ENCODE assay signal across 31 mouse cellular contexts in genomic region chr9:46227064-46227614, GRCm38 (mm10). TPM values are rescaled to one million over a fixed set of nuclear protein-coding genes. Genes with fewer than 3 reads are reported as not detected.
DNase-seq lines count a peak whose midpoint lies in the region; ATAC-seq and TF ChIP-seq lines count a peak whose summit lies in the region.
"Had no signal": no experiment of that assay in that cellular context is flagged by ENCODE, and none has a peak within 500 bp of the region (broad histone marks: within the 10 kb centered on the region; RNA-seq: fewer than 3 reads in every experiment).

No protein-coding gene starts in this region.

- ATAC-seq in liver, embryonic 12.5 days: no peak
- peak; percentile 57 for ATAC-seq in intestine, embryonic 16.5 days
- no peak for ATAC-seq in lung, postnatal 0 days
- ATAC-seq: CD4-positive, CD25-positive, alpha-beta regulatory T cell, adult 4 months; forebrain, embryonic 14.5 days had no signal

- peak; percentile 68 for DNase-seq in liver, adult 2 months (ENCODE audit: extremely low read depth, low read depth, low spot score)
- DNase-seq in MEL (ENCODE audit: low read depth, low spot score): peak; percentile 46
- DNase-seq in lung, postnatal 0 days (ENCODE audit: low spot score): no peak
- DNase-seq in spleen, postnatal 36 days (ENCODE audit: low spot score in 2 of 2): no peak
- DNase-seq in gastrocnemius, postnatal 4 days (ENCODE audit: low spot score in 2 of 2): no peak
- DNase-seq: adrenal gland, adult 2 months; adrenal gland, postnatal 10 days; adrenal gland, postnatal 25 days; B cell, adult 2 months; cerebellum, adult 11 months; cerebellum, adult 18-20 months; cerebellum, adult 8-10 months; cerebellum, adult 9-11 months; cerebellum, postnatal 14 days; cerebellum, postnatal 36 days; embryo, embryonic 11 days had no signal

- no peaks in the 10 kb centered on the region for H3K27me3 ChIP-seq in liver, adult 2 months (ENCODE audit: control insufficient read depth, insufficient read depth, low read length)
- H3K27me3 ChIP-seq in liver, embryonic 12.5 days (replicated peaks): peaks cover 21% of the 10 kb centered on the region
- H3K27me3 ChIP-seq in MEL (ENCODE audit: control insufficient read depth in 1 of 2, insufficient read depth in 2 of 2, low read length in 2 of 2): no peaks in the 10 kb centered on the region
- H3K27me3 ChIP-seq in intestine, embryonic 16.5 days (replicated peaks; ENCODE audit: control insufficient read depth, insufficient read depth, low read length): no peaks in the 10 kb centered on the region
- no peaks in the 10 kb centered on the region for H3K27me3 ChIP-seq in small intestine, adult 2 months (ENCODE audit: control insufficient read depth, insufficient read depth, low read length)
- H3K27me3 ChIP-seq in lung, postnatal 0 days (replicated peaks; ENCODE audit: insufficient read depth, low read length): 0 out of 2 replicates have a peak, but pooled peaks cover 4% of the 10 kb centered on the region
- H3K27me3 ChIP-seq: embryonic facial prominence, embryonic 15.5 days had no signal

- TF ChIP-seq EP300 in MEL (IDR thresholded peaks at IDR 0.05; ENCODE audit: low read depth in 1 of 2, low read length in 2 of 2): peak; percentile 18 to 61; a peak in 3 of 4 replicates
- no peak for TF ChIP-seq EP300 in lung, postnatal 0 days (IDR thresholded peaks at IDR 0.05)

- H3K27ac ChIP-seq in liver, adult 2 months (replicated peaks; ENCODE audit: insufficient read depth, low read depth, low read length): peak overlapping the region; percentile 91
- H3K27ac ChIP-seq in liver, embryonic 12.5 days: no peak overlapping the region
- no peak overlapping the region for H3K27ac ChIP-seq in MEL (ENCODE audit: control insufficient read depth, low read depth, low read length)
- peak overlapping the region; percentile 83 for H3K27ac ChIP-seq in intestine, embryonic 16.5 days (ENCODE audit: low read length)
- peak overlapping the region; percentile 99 for H3K27ac ChIP-seq in small intestine, adult 2 months (ENCODE audit: insufficient read depth, low read depth, low read length)
- H3K27ac ChIP-seq in lung, postnatal 0 days (ENCODE audit: low read length): no peak overlapping the region
- H3K27ac ChIP-seq: embryonic facial prominence, embryonic 13.5 days; embryonic facial prominence, embryonic 15.5 days; forebrain, embryonic 10.5 days; forebrain, embryonic 12.5 days had no signal

- no peak overlapping the region for H3K4me2 ChIP-seq in liver, embryonic 12.5 days
- no peak overlapping the region for H3K4me2 ChIP-seq in intestine, embryonic 16.5 days (ENCODE audit: low read depth, low read length)
- no peak overlapping the region for H3K4me2 ChIP-seq in lung, postnatal 0 days (replicated peaks; ENCODE audit: low read depth, low read length)
- H3K4me2 ChIP-seq: embryonic facial prominence, embryonic 13.5 days; embryonic facial prominence, embryonic 15.5 days; forebrain, embryonic 12.5 days had no signal

- 0 out of 2 replicates have a peak, but pooled peaks have one; percentile 0 for TF ChIP-seq POLR2A in liver, adult 2 months (IDR thresholded peaks at IDR 0.05; ENCODE audit: extremely low read depth, insufficient read depth, low read length)
- TF ChIP-seq POLR2A in MEL (IDR thresholded peaks at IDR 0.05; ENCODE audit: control insufficient read depth in 1 of 2, insufficient read depth in 1 of 2, low read depth in 1 of 2, low read length in 2 of 2, poor library complexity in 1 of 2): no peak
- TF ChIP-seq POLR2A in small intestine, adult 2 months (IDR thresholded peaks at IDR 0.05; ENCODE audit: low read depth, low read length): no peak

- no peak for TF ChIP-seq CTCF in liver, adult 2 months (IDR thresholded peaks at IDR 0.05; ENCODE audit: low read depth, low read length)
- no peak for TF ChIP-seq CTCF in MEL (IDR thresholded peaks at IDR 0.05 in 2 of 3, conservative IDR thresholded peaks at IDR 0.05 in 1 of 3; ENCODE audit: control insufficient read depth in 1 of 3, insufficient read depth in 1 of 3, low read depth in 2 of 3, low read length in 3 of 3, poor library complexity in 1 of 3, severe bottlenecking in 1 of 3)
- no peak for TF ChIP-seq CTCF in small intestine, adult 2 months (IDR thresholded peaks at IDR 0.05; ENCODE audit: extremely low read depth, insufficient read length, insufficient replicate concordance, low read depth, low read length)
- no peak for TF ChIP-seq CTCF in lung, postnatal 0 days (IDR thresholded peaks at IDR 0.05)

- H3K79me2 ChIP-seq in liver, adult 2 months (ENCODE audit: control insufficient read depth, insufficient read depth, low read length): no peaks in the 10 kb centered on the region
- no peaks in the 10 kb centered on the region; the same call in 1 of the 2 replicates for H3K79me2 ChIP-seq in MEL (ENCODE audit: control insufficient read depth, insufficient read depth, low read length, poor library complexity)

- peaks cover under 1% of the 10 kb centered on the region; the same call in 1 of the 2 replicates for H3K36me3 ChIP-seq in liver, adult 2 months (ENCODE audit: control insufficient read depth, insufficient read depth, low read length)
- H3K36me3 ChIP-seq in liver, embryonic 12.5 days: peaks cover 7% of the 10 kb centered on the region
- peaks cover 0 to 24% of the 10 kb centered on the region in 2 experiments; a peak in 3 of 4 replicates for H3K36me3 ChIP-seq in MEL (ENCODE audit: control insufficient read depth in 1 of 2, insufficient read depth in 2 of 2, low read length in 2 of 2)
- no peaks in the 10 kb centered on the region for H3K36me3 ChIP-seq in intestine, embryonic 16.5 days (ENCODE audit: control insufficient read depth, insufficient read depth, low read length)
- H3K36me3 ChIP-seq in small intestine, adult 2 months (ENCODE audit: control insufficient read depth, insufficient read depth, low read length): peaks cover 25% of the 10 kb centered on the region
- peaks cover 7% of the 10 kb centered on the region for H3K36me3 ChIP-seq in lung, postnatal 0 days (ENCODE audit: insufficient read depth, low read length)

- no peak overlapping the region for H3K4me3 ChIP-seq in liver, adult 2 months (ENCODE audit: insufficient read depth, low read depth, low read length)
- no peak overlapping the region for H3K4me3 ChIP-seq in liver, embryonic 12.5 days
- H3K4me3 ChIP-seq in MEL (ENCODE audit: control insufficient read depth in 1 of 2, insufficient read depth in 1 of 2, low read depth in 2 of 2, low read length in 2 of 2): no peak overlapping the region
- no peak overlapping the region for H3K4me3 ChIP-seq in intestine, embryonic 16.5 days (ENCODE audit: low read length)
- H3K4me3 ChIP-seq in small intestine, adult 2 months (ENCODE audit: low read depth, low read length): no peak overlapping the region
- H3K4me3 ChIP-seq in lung, postnatal 0 days (ENCODE audit: low read depth, low read length): no peak overlapping the region
- H3K4me3 ChIP-seq: embryonic facial prominence, embryonic 13.5 days; embryonic facial prominence, embryonic 15.5 days; erythroblast, embryonic 14.5 days; forebrain, embryonic 10.5 days; forebrain, embryonic 12.5 days had no signal

- WGBS in liver, adult 2 months: 28% methylated on average over 3 of the region's 3 CpGs
- 59% methylated on average over 3 of the region's 3 CpGs for WGBS in liver, embryonic 12.5 days (ENCODE audit: insufficient replicate concordance)
- WGBS in intestine, embryonic 16.5 days: 65% methylated on average over 3 of the region's 3 CpGs
- 30% methylated on average over 3 of the region's 3 CpGs for WGBS in small intestine, adult 2 months
- 87% methylated on average over 3 of the region's 3 CpGs for WGBS in lung, postnatal 0 days

- peaks cover 34% of the 10 kb centered on the region for H3K4me1 ChIP-seq in liver, adult 2 months (ENCODE audit: control insufficient read depth, insufficient read depth, low read length)
- H3K4me1 ChIP-seq in liver, embryonic 12.5 days: peaks cover 49% of the 10 kb centered on the region
- peaks cover 13 to 34% of the 10 kb centered on the region in 2 experiments for H3K4me1 ChIP-seq in MEL (ENCODE audit: control insufficient read depth in 1 of 2, insufficient read depth in 2 of 2, low read length in 2 of 2)
- H3K4me1 ChIP-seq in intestine, embryonic 16.5 days (ENCODE audit: control insufficient read depth, insufficient read depth, low read length): peaks cover 17% of the 10 kb centered on the region
- peaks cover 41% of the 10 kb centered on the region for H3K4me1 ChIP-seq in small intestine, adult 2 months (ENCODE audit: control insufficient read depth, insufficient read depth, insufficient read length, low read length)
- H3K4me1 ChIP-seq in lung, postnatal 0 days (ENCODE audit: insufficient read depth, low read depth, low read length): peaks cover 7% of the 10 kb centered on the region; the same call in 1 of the 2 replicates

- H3K9me3 ChIP-seq in liver, embryonic 12.5 days (replicated peaks): no peaks in the 10 kb centered on the region
- no peaks in the 10 kb centered on the region for H3K9me3 ChIP-seq in MEL (replicated peaks; ENCODE audit: insufficient read depth, low read length)
- H3K9me3 ChIP-seq in intestine, embryonic 16.5 days (ENCODE audit: control insufficient read depth, low read length): no peaks in the 10 kb centered on the region
- no peaks in the 10 kb centered on the region for H3K9me3 ChIP-seq in lung, postnatal 0 days (ENCODE audit: low read length)
- H3K9me3 ChIP-seq: embryonic facial prominence, embryonic 13.5 days; embryonic facial prominence, embryonic 15.5 days; forebrain, embryonic 10.5 days; forebrain, embryonic 12.5 days; G1E had no signal

- H3K9ac ChIP-seq in liver, adult 2 months (ENCODE audit: low read depth, low read length): 0 out of 2 replicates have a peak overlapping the region, but pooled peaks have one; percentile 3
- no peak overlapping the region for H3K9ac ChIP-seq in liver, embryonic 12.5 days
- no peak overlapping the region for H3K9ac ChIP-seq in MEL (ENCODE audit: control insufficient read depth, low read depth, low read length, poor library complexity, severe bottlenecking)
- H3K9ac ChIP-seq in intestine, embryonic 16.5 days (ENCODE audit: low read depth, low read length): no peak overlapping the region
- H3K9ac ChIP-seq in lung, postnatal 0 days (replicated peaks; ENCODE audit: low read depth): no peak overlapping the region
- H3K9ac ChIP-seq: embryonic facial prominence, embryonic 13.5 days; embryonic facial prominence, embryonic 15.5 days; forebrain, embryonic 12.5 days had no signal

- no peak for TF ChIP-seq RAD21 in MEL (IDR thresholded peaks at IDR 0.05; ENCODE audit: low read depth, low read length)

RNA-seq across cellular contexts. Expression of gene Apoa1, which starts 1.2 kb away (rescaled TPM):
- 4,768 and 8,294 TPM in 2 replicates for total RNA-seq in liver, adult 2 months (2014; rRNA removed)
- polyA plus RNA-seq in liver, adult 2 months (2012; rRNA removed): 7,598 and 8,406 TPM in 2 replicates
- polyA plus RNA-seq in liver, embryonic 12.5 days (2016; fragmentation: Nextera tagmentation; extraction: Ambion mirVana): 1,440 and 1,454 TPM in 2 replicates
- total RNA-seq in MEL (2012; rRNA removed): 1.8 and 4.0 TPM in 2 replicates
- 10 to 100 TPM in 1 of 2 experiments, not detected in 1; 16.1 TPM for polyA plus RNA-seq in MEL (2012; ENCODE audit: insufficient read depth in 1 of 2, insufficient read length in 2 of 2, low read depth in 1 of 2, low replicate concordance in 2 of 2, missing spikeins in 1 of 2)
- 3,214 and 4,275 TPM in 2 replicates for polyA plus RNA-seq in intestine, embryonic 16.5 days (2015; fragmentation: Nextera tagmentation; extraction: Ambion mirVana)
- 3,178 and 15,923 TPM in 2 replicates for polyA plus RNA-seq in small intestine, adult 2 months (2012; rRNA removed)
- polyA plus RNA-seq in lung, postnatal 0 days (2015; fragmentation: Nextera tagmentation; extraction: Ambion mirVana): 2.2 and 3.7 TPM in 2 replicates
- total RNA-seq in gastrocnemius, postnatal 4 days (2021): 10 to 100 TPM in 1 of 2 experiments, 1 to 10 TPM in 1; 4.0 to 31.8 TPM
- total RNA-seq: CH12.LX; common myeloid progenitor, adult 5-6 weeks; G1E had no signal
- polyA plus RNA-seq: CD4-positive, CD25-positive, alpha-beta regulatory T cell, adult 4 months had no signal

RNA-seq across cellular contexts. Expression of gene Apoc3, which starts 8.3 kb away (rescaled TPM):
- total RNA-seq in liver, adult 2 months (2014; rRNA removed): 2,319 and 2,365 TPM in 2 replicates
- polyA plus RNA-seq in liver, adult 2 months (2012; rRNA removed): 8,710 and 9,739 TPM in 2 replicates
- 2.1 and 2.4 TPM in 2 replicates for polyA plus RNA-seq in liver, embryonic 12.5 days (2016; fragmentation: Nextera tagmentation; extraction: Ambion mirVana)
- total RNA-seq in MEL (2012; rRNA removed): not detected in 2 replicates
- polyA plus RNA-seq in MEL (2012; ENCODE audit: insufficient read depth in 1 of 2, insufficient read length in 2 of 2, low read depth in 1 of 2, low replicate concordance in 2 of 2, missing spikeins in 1 of 2): not detected
- 590 and 929 TPM in 2 replicates for polyA plus RNA-seq in intestine, embryonic 16.5 days (2015; fragmentation: Nextera tagmentation; extraction: Ambion mirVana)
- polyA plus RNA-seq in small intestine, adult 2 months (2012; rRNA removed): 1,107 and 4,906 TPM in 2 replicates
- not detected in 2 replicates for polyA plus RNA-seq in lung, postnatal 0 days (2015; fragmentation: Nextera tagmentation; extraction: Ambion mirVana)
- not detected for total RNA-seq in gastrocnemius, postnatal 4 days (2021)
- total RNA-seq: CH12.LX; common myeloid progenitor, adult 5-6 weeks had no signal
- polyA plus RNA-seq: brain, embryonic 14.5 days; CD4-positive, CD25-positive, alpha-beta regulatory T cell, adult 4 months; embryonic facial prominence, embryonic 11.5 days; embryonic facial prominence, embryonic 13.5 days; embryonic facial prominence, embryonic 15.5 days; erythroblast, embryonic 14.5 days; forebrain, embryonic 10.5 days; forebrain, embryonic 12.5 days; forebrain, embryonic 14.5 days; G1E had no signal

RNA-seq across cellular contexts. Expression of gene Apoa4, which starts 13.4 kb away (rescaled TPM):
- 187 and 323 TPM in 2 replicates for total RNA-seq in liver, adult 2 months (2014; rRNA removed)
- polyA plus RNA-seq in liver, adult 2 months (2012; rRNA removed): 177 and 239 TPM in 2 replicates
- not detected in 2 replicates for polyA plus RNA-seq in liver, embryonic 12.5 days (2016; fragmentation: Nextera tagmentation; extraction: Ambion mirVana)
- not detected in 2 replicates for total RNA-seq in MEL (2012; rRNA removed)
- not detected for polyA plus RNA-seq in MEL (2012; ENCODE audit: insufficient read depth in 1 of 2, insufficient read length in 2 of 2, low read depth in 1 of 2, low replicate concordance in 2 of 2, missing spikeins in 1 of 2)
- polyA plus RNA-seq in intestine, embryonic 16.5 days (2015; fragmentation: Nextera tagmentation; extraction: Ambion mirVana): 1,729 and 3,070 TPM in 2 replicates
- polyA plus RNA-seq in small intestine, adult 2 months (2012; rRNA removed): 2,388 and 5,196 TPM in 2 replicates
- polyA plus RNA-seq in lung, postnatal 0 days (2015; fragmentation: Nextera tagmentation; extraction: Ambion mirVana): 0.06 TPM in 1 of 2 replicates, not detected in the other
- under 1 TPM in 1 of 2 experiments, not detected in 1; 0.15 TPM for total RNA-seq in gastrocnemius, postnatal 4 days (2021)
- total RNA-seq: adrenal gland, postnatal 25 days; CH12.LX; common myeloid progenitor, adult 5-6 weeks; G1E had no signal
- polyA plus RNA-seq: CD4-positive, CD25-positive, alpha-beta regulatory T cell, adult 4 months; embryonic facial prominence, embryonic 11.5 days; embryonic facial prominence, embryonic 13.5 days; erythroblast, embryonic 14.5 days; forebrain, embryonic 10.5 days; forebrain, embryonic 12.5 days; forebrain, embryonic 14.5 days; G1E had no signal

RNA-seq across cellular contexts. Expression of gene Apoa5, which starts 41.3 kb away (rescaled TPM):
- 771 and 1,014 TPM in 2 replicates for total RNA-seq in liver, adult 2 months (2014; rRNA removed)
- 2,298 and 3,079 TPM in 2 replicates for polyA plus RNA-seq in liver, adult 2 months (2012; rRNA removed)
- 0.25 and 0.33 TPM in 2 replicates for polyA plus RNA-seq in liver, embryonic 12.5 days (2016; fragmentation: Nextera tagmentation; extraction: Ambion mirVana)
- not detected in 2 replicates for total RNA-seq in MEL (2012; rRNA removed)
- polyA plus RNA-seq in MEL (2012; ENCODE audit: insufficient read depth in 1 of 2, insufficient read length in 2 of 2, low read depth in 1 of 2, low replicate concordance in 2 of 2, missing spikeins in 1 of 2): under 1 TPM in 1 of 2 experiments, not detected in 1; 0.04 TPM
- 0.33 and 0.35 TPM in 2 replicates for polyA plus RNA-seq in intestine, embryonic 16.5 days (2015; fragmentation: Nextera tagmentation; extraction: Ambion mirVana)
- 0.88 and 1.1 TPM in 2 replicates for polyA plus RNA-seq in small intestine, adult 2 months (2012; rRNA removed)
- polyA plus RNA-seq in lung, postnatal 0 days (2015; fragmentation: Nextera tagmentation; extraction: Ambion mirVana): 0.06 and 0.24 TPM in 2 replicates
- total RNA-seq in gastrocnemius, postnatal 4 days (2021): under 1 TPM in 1 of 2 experiments, not detected in 1; 0.39 TPM
- total RNA-seq: adrenal gland, postnatal 25 days; common myeloid progenitor, adult 5-6 weeks had no signal
- polyA plus RNA-seq: brain, embryonic 14.5 days; CD4-positive, CD25-positive, alpha-beta regulatory T cell, adult 4 months; embryonic facial prominence, embryonic 11.5 days; embryonic facial prominence, embryonic 13.5 days; embryonic facial prominence, embryonic 15.5 days; erythroblast, embryonic 14.5 days; forebrain, embryonic 10.5 days; forebrain, embryonic 12.5 days; forebrain, embryonic 14.5 days; G1E had no signal

RNA-seq across cellular contexts. Expression of gene Zpr1, which starts 45.7 kb away (rescaled TPM):
- total RNA-seq in liver, adult 2 months (2014; rRNA removed): 25.9 and 42.4 TPM in 2 replicates
- polyA plus RNA-seq in liver, adult 2 months (2012; rRNA removed): 19.5 and 23.0 TPM in 2 replicates
- polyA plus RNA-seq in liver, embryonic 12.5 days (2016; fragmentation: Nextera tagmentation; extraction: Ambion mirVana): 55.4 and 56.0 TPM in 2 replicates
- total RNA-seq in MEL (2012; rRNA removed): 87.0 and 99.7 TPM in 2 replicates
- 100 to 1,000 TPM in 1 of 2 experiments, not detected in 1; 171 TPM for polyA plus RNA-seq in MEL (2012; ENCODE audit: insufficient read depth in 1 of 2, insufficient read length in 2 of 2, low read depth in 1 of 2, low replicate concordance in 2 of 2, missing spikeins in 1 of 2)
- polyA plus RNA-seq in intestine, embryonic 16.5 days (2015; fragmentation: Nextera tagmentation; extraction: Ambion mirVana): 47.6 and 50.0 TPM in 2 replicates
- 6.4 and 11.2 TPM in 2 replicates for polyA plus RNA-seq in small intestine, adult 2 months (2012; rRNA removed)
- 27.5 and 28.8 TPM in 2 replicates for polyA plus RNA-seq in lung, postnatal 0 days (2015; fragmentation: Nextera tagmentation; extraction: Ambion mirVana)
- total RNA-seq in gastrocnemius, postnatal 4 days (2021): 10 to 100 TPM; 21.9 to 22.2 TPM

Comparison
In these comparisons a context has a peak if more than half of its experiments do, and no peak if none do; other contexts are left out.
1. H3K27ac ChIP-seq: peak in liver, adult 2 months (single experiment), intestine, embryonic 16.5 days (single experiment) and small intestine, adult 2 months (single experiment); none in liver, embryonic 12.5 days (single experiment), MEL (single experiment) and lung, postnatal 0 days (single experiment).
2. RNA of gene Apoc3, which starts 8.3 kb away (polyA plus RNA-seq): 8,710 to 9,739 TPM in liver, adult 2 months, 1,107 to 4,906 TPM in small intestine, adult 2 months and 590 to 929 TPM in intestine, embryonic 16.5 days; 2.1 to 2.4 TPM in liver, embryonic 12.5 days, not detected in MEL and not detected in lung, postnatal 0 days; every median in the first group is over 100 times any median in the second.
3. RNA of gene Apoa4, which starts 13.4 kb away (polyA plus RNA-seq): 2,388 to 5,196 TPM in small intestine, adult 2 months, 1,729 to 3,070 TPM in intestine, embryonic 16.5 days and 177 to 239 TPM in liver, adult 2 months; 0.06 TPM in lung, postnatal 0 days, not detected in MEL and not detected in liver, embryonic 12.5 days; every median in the first group is over 100 times any median in the second.
4. DNase-seq: peak in liver, adult 2 months (single experiment) and MEL (single experiment); none in lung, postnatal 0 days (single experiment), spleen, postnatal 36 days (0 of 2) and gastrocnemius, postnatal 4 days (0 of 2).
5. RNA of gene Apoa1, which starts 1.2 kb away (polyA plus RNA-seq): 3,178 to 15,923 TPM in small intestine, adult 2 months, 7,598 to 8,406 TPM in liver, adult 2 months, 3,214 to 4,275 TPM in intestine, embryonic 16.5 days and 1,440 to 1,454 TPM in liver, embryonic 12.5 days; 16.1 TPM in MEL and 2.2 to 3.7 TPM in lung, postnatal 0 days; every median in the first group is over 10 times any median in the second.